Mouse (Mus musculus): ENCODE results near the gene Mettl16.
"Not testable (repeated sequence)": the region's sequence is repeated elsewhere in the genome, so short reads cannot be mapped to it uniquely, and the experiment has no call there.

Gene Mettl16

DNA sequence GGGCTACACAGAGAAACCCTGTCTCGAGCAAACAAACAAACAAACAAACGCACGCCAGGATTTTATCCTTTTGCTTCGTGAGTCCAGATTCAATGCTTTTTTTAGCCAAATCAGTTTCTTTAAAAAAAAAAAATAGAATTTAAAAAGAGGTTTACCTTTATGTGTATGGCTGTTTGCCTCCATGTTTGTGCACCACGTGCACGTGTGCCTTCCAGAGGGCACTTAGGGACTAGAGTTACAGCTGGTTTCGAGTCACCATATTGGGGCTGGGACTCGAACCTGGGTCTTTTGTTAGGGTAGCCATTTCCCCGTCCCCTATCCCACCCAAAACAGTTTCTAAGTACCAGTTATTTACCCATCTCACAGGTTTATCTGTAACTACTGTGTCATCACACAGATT lies 593 bp upstream of the Mettl16 start:
- in situ Hi-C loops (cut with MboI; ENCODE audit: low pct_unique_long_range_greater_than_20kb in 1 of 2, low sequenced_read_pairs in 2 of 2, unreplicated experiment in 1 of 2): no loop called here

DNA sequence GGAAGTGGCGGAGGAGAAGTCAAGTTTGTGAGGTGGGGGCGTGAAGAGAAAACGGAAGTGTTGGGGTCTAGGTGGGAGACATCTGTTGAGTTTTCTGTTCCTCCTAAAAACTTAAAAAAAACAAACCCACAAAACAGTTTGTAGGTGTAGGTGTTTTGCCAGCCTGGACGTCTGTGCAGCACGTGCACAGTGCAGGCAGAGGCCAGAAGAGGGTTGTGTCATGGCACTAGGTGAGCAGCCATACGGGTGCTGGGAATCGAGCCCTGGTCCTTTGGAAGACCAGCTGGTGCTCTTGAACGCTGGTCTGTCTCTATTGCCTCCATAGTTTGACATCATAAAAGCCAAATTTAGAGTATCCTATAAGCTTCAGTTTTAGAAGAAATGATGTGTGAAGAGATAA lies 604 bp downstream of the Mettl16 start:
- in situ Hi-C loops (cut with MboI; ENCODE audit: low pct_unique_long_range_greater_than_20kb in 1 of 2, low sequenced_read_pairs in 2 of 2, unreplicated experiment in 1 of 2): no loop called here

DNA sequence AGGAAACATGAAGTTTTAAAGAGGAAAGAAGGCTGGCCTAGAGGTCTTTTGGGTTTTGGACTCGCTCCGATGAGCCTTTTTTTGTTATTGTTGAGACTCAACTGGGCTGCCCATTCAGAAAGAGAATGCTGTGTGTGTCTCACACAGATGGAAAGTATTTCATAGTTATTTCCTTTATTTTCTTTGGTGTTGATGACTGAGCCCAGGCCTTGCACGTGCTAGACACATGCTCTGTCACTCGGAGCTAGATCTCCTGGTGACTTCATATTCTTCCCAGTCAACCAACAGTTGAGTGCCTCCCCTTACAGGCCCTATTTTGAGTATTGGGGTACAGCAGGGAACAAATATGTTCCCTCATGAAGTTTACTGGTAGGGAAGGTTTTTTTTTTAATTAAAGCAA lies 1.0 kb downstream of the Mettl16 start:
- in situ Hi-C loops (cut with MboI; ENCODE audit: low pct_unique_long_range_greater_than_20kb in 1 of 2, low sequenced_read_pairs in 2 of 2, unreplicated experiment in 1 of 2): no loop called here

DNA sequence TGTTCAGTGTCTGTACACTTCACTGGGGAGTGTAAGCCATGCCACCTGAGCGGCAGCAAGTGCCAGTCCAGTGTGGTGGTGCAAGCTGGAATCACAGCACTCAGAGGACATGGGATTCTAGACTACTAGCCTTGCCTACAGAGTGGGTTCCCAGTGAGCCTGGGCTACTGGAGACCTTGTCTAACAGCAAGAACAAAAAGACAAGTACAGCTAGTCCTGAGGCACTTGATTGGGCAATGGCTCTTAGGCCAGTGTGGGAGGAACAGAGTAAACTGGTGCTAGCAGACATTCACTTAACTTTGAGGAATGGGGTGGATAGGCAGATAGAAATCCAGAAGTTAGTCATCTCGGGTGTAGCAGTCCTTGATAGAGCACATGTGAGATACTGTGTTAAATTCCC lies 1.8 kb downstream of the Mettl16 start:
- in situ Hi-C loops (cut with MboI; ENCODE audit: low pct_unique_long_range_greater_than_20kb in 1 of 2, low sequenced_read_pairs in 2 of 2, unreplicated experiment in 1 of 2): no loop called here

DNA sequence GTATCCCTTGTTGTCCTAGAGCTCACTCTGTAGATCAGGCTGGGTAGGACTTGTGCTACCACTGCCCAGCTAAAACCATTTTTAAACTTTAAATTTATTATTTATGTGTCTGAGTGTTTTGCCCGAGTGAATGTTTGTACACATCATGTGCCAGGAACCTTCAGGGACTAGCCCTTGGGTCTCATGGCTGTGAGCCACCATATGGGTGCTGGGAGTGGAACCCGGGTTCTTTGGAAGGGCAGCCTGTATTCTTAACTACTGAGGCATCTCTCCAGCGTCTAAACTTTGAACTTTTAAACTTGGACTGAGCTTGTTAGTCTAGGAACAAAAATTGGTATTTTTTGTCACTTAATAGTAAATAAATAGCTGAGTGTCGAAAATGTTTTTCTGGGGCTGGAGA lies 22.2 kb downstream of the Mettl16 start:
- in situ Hi-C loops (cut with MboI; ENCODE audit: low pct_unique_long_range_greater_than_20kb in 1 of 2, low sequenced_read_pairs in 2 of 2, unreplicated experiment in 1 of 2): no loop called here

DNA sequence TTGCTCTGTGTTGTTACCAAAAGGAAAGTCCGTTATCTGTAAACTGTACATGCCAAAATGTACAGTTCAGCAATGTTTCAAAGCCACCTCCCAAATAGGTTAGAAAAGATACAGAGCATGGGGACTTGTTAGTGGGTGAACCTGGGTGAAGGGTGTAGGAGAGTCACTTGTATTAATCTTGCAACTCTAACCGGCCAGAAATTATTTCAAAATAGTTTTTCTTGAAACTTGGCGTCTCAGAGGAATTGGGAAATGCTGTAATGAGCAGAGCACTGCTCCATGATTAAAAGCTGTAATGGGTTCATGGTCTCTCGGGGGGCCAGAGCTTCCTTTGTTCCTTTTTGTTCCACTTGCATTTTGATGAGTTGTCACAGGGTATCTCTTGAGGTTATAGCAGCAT lies 30.0 kb downstream of the Mettl16 start:
- in situ Hi-C loops (cut with MboI; ENCODE audit: low pct_unique_long_range_greater_than_20kb in 1 of 2, low sequenced_read_pairs in 2 of 2, unreplicated experiment in 1 of 2): no loop called here

DNA sequence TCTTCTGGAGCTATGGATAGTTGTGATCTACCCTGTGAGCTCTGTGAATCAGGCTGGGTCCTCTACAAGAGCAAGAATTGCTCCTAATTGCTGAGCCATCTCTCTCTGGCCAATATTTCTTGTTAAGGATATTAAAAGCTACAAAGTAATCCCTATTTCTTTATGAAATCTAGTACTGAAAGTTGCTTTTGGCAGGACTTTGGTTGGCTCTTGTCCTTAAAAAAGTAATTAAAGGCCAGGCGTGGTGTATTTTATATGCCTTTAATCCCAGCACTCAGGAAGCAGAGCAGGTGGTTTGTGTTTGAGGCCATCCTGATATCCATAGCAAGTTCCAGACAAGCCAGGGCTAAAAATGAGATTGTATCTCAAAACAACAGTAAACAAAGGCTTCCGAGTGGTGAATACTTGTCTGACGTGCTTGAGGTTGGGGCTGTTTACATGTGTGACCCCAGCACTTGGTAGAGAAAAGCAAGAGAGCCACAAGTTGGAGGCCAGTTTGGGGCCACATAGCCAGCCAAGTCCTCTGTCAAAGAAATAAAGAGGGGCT lies 33.5 kb downstream of the Mettl16 start:
- in situ Hi-C loops (cut with MboI; ENCODE audit: low pct_unique_long_range_greater_than_20kb in 1 of 2, low sequenced_read_pairs in 2 of 2, unreplicated experiment in 1 of 2): no loop called here

DNA sequence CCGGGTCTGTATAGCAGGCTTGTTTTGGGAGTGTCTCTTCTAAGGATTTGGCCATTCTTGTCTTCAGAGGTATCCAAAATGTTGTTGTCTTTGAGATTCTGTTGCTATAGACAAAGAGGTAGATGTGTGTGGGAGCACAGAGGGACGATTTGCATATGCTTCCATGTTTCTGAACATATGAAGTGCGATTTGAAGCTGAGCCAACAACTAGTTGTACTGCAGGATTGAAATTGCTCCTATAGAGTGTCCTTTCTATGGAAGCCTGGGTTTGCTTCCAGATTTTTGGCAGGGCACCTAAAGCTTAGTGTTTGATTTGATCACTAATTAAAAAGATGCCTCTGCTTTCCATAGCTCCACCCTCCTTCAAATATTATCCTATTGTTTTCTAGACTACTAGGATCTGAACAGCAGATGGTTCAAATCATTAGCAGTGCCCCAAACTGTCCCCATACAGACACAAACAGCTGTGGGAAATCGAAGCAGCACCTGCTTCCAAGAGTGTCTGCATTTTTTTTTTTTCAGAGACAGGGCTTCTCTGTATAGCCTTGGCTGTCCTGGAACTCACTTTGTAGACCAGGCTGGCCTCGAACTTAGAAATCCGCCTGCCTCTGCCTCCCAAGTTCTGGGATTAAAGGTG lies 36.7 kb downstream of the Mettl16 start:
- in situ Hi-C loops (cut with MboI; ENCODE audit: low pct_unique_long_range_greater_than_20kb in 1 of 2, low sequenced_read_pairs in 2 of 2, unreplicated experiment in 1 of 2): no loop called here

DNA sequence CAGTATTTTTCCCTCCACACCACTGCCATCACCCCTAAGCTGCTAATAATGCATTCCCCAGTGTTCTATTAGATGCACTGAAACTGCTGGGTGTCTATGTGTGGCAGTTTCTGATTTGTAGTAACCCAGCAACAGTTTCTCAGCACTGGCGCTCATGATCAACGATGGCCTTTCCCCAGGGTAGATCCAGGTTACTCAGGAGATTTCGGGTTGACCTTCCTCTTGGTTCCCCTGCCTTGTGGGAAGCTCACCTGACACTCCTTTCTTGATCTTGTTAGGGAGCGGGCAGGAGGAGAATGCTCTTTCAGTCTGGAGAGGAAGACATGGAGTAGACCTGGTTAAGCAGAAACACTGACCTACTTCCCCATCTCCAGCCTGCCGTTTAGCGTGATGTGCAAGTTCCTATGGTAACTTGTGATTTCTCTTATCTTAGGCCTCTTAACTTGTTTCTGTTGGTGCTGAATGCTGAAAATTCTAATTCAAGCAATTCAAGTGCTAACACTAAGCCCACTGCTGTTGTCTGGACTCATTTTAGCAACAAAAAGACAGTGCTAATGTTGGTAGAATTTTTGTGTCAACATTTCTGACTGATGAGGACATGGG lies 37.7 kb downstream of the Mettl16 start:
- in situ Hi-C loops (cut with MboI; ENCODE audit: low pct_unique_long_range_greater_than_20kb in 1 of 2, low sequenced_read_pairs in 2 of 2, unreplicated experiment in 1 of 2): no loop called here

DNA sequence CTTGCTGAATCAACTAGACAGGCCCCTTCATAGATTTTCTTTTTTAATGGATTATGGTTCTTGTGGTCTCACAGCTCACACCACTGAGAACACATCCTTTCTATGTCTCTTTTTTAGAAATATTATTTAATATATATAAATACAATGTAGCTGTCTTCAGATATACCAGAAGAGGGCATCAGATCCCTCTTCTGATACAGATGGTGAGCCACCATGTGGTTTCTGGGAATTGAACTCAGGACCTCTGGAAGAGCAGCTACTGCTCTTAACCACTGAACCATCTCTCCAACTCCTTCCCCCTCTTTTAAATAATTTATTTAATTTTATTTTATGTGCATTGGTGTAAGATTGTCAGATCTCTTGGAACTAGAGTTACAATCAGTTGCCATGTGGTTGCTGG lies 39.5 kb downstream of the Mettl16 start:
- in situ Hi-C loops (cut with MboI; ENCODE audit: low pct_unique_long_range_greater_than_20kb in 1 of 2, low sequenced_read_pairs in 2 of 2, unreplicated experiment in 1 of 2): no loop called here

DNA sequence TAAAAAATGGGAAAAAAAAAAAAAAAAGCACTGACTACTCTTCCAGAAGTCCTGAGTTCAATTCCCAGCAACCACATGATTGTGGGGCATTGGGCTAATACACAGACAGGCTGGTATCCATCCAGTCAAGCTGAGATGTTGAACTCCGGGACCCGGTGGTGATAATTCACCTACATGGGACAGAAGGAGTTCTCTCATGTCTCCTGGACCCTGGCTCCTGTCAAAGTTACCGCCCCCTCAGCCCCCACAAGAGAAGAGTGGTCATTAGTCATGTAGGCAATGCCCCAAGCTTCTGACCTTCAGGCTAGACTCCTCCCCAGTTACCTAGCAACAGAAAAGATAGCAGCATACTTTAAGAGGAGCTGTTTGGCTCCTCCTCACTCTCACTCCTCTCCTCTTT lies 40.4 kb downstream of the Mettl16 start:
- in situ Hi-C loops (cut with MboI; ENCODE audit: low pct_unique_long_range_greater_than_20kb in 1 of 2, low sequenced_read_pairs in 2 of 2, unreplicated experiment in 1 of 2): not testable (repeated sequence)

DNA sequence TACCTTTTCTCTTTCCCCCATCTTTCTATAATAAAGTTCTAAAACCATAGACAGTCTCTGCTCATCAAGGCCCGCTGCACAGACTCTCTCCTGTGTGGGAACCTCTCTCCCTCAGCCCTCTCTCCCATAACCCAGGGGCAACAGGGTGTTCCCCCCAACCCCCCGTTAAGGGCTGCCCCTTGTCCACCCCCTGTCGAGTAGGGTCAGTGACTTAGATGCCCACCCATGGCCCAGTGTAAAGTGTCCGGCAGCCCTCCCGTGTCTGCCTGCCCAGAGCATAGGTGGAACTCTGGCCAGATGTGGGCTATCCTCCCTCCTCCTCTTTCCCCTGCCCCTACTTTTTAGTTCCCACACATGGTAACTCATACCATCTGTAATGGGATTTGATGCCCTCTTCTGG lies 40.9 kb downstream of the Mettl16 start:
- in situ Hi-C loops (cut with MboI; ENCODE audit: low pct_unique_long_range_greater_than_20kb in 1 of 2, low sequenced_read_pairs in 2 of 2, unreplicated experiment in 1 of 2): no loop called here

DNA sequence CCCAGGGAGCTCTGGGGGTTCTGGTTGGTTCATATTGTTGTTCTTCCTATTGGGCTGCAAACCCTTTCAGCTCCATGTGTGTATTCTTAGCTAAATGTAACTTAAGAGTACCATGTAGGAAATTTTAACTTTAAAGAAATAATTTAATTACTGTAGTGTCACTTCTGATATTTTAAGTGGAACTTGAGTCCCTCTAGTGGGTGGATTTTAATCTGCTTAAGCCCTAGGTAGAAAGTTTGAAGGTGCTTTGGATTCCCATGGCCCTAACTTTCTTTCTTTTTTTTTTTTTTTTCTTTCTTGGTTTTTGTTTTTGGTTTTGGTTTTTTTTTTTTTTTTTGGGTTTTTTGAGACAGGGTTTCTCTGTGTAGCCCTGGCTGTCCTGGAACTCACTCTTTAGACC lies 45.2 kb downstream of the Mettl16 start:
- in situ Hi-C loops (cut with MboI; ENCODE audit: low pct_unique_long_range_greater_than_20kb in 1 of 2, low sequenced_read_pairs in 2 of 2, unreplicated experiment in 1 of 2): no loop called here

DNA sequence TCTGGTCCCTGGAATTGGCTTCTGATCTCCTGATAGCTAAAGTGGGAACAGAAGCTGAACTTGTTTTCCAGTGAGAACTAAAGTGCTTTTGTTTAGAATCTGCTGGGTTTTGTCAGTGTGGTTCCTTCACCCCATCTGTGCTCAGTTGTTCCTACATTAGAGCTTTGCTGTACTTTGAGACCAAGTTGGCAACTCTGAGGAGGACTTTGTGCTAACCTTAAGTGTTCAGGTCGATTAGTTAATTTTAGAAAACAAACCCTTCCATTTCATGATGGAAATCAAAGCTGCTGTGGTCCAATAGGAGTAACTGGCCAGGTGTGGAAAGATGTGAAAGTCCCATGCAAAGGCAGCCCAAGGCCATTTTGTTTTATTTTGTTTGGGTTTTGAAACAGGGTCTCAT lies 50.3 kb downstream of the Mettl16 start:
- in situ Hi-C loops (cut with MboI; ENCODE audit: low pct_unique_long_range_greater_than_20kb in 1 of 2, low sequenced_read_pairs in 2 of 2, unreplicated experiment in 1 of 2): no loop called here

DNA sequence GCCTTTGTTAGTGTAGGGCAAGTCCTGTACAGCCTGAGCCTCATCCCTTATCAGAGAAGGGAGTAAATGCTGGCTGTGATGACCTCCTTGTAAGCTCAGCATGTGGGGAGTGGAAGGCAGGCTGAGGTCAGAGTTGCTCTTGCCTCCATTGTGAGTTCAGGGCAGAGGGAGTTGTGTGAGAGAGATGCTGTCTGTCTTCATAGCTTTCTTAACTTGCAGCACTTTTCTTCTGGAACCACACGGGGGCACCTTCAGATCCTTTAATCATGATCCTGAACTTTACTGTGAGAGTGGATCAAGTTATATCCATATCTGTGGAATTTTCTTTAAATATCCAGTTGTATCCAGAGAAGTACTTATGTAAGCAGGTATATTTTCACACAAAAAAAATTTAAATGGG lies 50.8 kb downstream of the Mettl16 start:
- in situ Hi-C loops (cut with MboI; ENCODE audit: low pct_unique_long_range_greater_than_20kb in 1 of 2, low sequenced_read_pairs in 2 of 2, unreplicated experiment in 1 of 2): no loop called here

DNA sequence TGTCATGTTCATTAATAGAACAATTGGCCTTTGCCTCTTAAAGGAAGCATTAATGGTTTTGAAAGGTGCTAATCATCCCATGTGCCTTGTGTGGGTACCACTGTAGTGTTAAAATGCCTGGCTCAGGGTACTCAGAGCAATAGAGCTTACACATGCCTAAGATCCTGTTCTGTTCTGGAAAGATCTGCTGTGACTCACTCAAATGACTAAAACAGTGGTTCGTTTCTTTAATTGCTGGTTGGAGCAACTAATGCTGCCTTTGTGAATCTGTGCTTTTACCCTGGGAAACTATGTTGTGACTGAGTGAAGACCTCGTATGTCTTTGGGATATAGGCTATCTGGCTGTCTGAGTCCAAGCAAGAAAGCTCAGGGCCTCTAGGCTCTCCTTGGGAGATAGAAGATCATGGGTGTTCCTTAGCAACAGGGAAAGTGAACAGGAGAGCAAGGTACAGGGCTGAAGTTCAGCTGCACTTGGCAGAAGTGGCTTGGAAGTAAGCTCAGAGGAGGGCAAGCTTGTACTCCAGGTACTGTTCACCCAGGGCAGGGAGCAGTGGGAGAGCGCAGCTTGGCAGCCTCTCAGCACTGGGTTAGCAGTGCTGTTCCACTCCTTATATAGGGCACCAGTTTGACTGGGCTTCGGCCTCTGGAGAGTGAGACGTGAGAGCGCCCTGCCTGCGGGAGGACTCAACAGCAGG lies 52.3 kb downstream of the Mettl16 start:
- in situ Hi-C loops (cut with MboI; ENCODE audit: low pct_unique_long_range_greater_than_20kb in 1 of 2, low sequenced_read_pairs in 2 of 2, unreplicated experiment in 1 of 2): no loop called here

DNA sequence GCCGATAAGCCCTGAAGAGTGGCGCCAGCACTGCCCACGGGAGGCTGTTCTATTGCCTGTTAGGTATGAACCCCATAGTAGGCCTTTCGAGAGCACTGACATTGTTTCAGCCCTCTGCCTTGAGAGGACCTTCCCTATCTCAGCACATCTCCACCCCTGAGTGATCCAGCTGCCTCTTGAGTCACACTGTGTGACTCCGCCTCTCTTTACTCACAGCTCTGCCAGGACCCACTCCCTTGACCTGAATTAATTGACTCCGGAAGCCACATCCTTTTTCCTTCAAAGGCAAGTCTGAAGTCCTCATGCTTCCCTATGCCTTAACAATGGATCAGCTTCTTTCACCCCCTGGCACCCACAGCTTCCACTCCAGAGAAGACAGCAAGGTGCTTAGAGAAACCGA lies 55.5 kb downstream of the Mettl16 start:
- in situ Hi-C loops (cut with MboI; ENCODE audit: low pct_unique_long_range_greater_than_20kb in 1 of 2, low sequenced_read_pairs in 2 of 2, unreplicated experiment in 1 of 2): no loop called here

DNA sequence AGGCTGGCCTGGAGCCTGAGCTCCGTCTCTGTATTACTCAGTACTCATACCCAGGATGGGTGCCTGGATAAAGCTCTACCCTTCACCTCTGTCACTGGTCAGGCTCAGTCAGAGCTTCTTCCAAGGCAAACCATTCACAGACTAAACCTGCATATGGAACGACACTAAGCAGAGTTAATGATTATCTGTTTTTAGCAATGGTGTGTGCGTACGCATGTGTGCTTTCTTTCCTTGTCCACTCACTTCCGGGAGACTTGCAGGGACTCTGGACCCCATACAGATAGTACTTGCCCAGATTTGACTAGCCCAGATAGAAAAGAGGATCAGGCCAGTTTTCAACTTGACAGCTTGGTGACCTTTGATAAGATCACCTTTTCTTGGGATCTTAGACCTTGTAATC lies 56.1 kb downstream of the Mettl16 start:
- in situ Hi-C loops (cut with MboI; ENCODE audit: low pct_unique_long_range_greater_than_20kb in 1 of 2, low sequenced_read_pairs in 2 of 2, unreplicated experiment in 1 of 2): no loop called here

DNA sequence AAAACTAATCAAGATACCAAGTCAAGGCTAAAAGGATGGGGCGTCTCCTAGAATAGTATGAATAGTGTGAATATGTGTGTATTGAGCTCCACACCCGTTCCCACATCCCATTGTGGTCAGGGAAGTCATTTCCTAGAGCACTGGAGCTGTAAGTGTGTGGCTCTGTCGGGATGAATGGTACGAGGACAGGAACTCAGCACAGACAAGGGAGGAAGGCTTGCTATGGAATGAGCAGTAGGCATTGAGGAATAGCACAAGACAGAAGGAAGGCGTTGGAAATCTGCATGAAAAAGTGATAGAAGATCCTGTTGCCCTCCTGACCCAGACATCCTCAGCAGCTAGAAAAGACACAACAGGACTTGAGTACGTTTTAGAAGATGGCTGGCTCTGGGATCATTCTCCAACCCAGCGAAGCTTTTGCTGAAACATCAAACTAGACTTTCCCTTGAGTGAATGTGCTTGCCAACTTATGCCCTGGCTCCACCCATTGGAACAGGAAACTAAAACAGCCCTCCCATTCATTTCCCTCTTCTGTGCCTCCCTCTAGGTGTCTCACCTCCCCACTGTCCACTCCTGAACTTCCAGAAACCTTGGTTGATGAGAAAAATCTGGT lies 57.3 kb downstream of the Mettl16 start:
- in situ Hi-C loops (cut with MboI; ENCODE audit: low pct_unique_long_range_greater_than_20kb in 1 of 2, low sequenced_read_pairs in 2 of 2, unreplicated experiment in 1 of 2): no loop called here
